Mouse (Mus musculus) hindbrain, embryonic 11.5 days (tissue): ENCODE measurements around the gene Fxyd6. TPM values are rescaled to one million over a fixed set of nuclear protein-coding genes. Genes with fewer than 3 reads are reported as not detected.

Experiments used
- ATAC-seq: fragments of 200-750 bp; cut with Nextera tagmentation; 2 replicates; pipeline ENCODE4 v1.8.0; 2017; ENCODE audit warnings: mild to moderate bottlenecking, moderate TSS enrichment, moderate library complexity; ENCODE audit not compliant: low FRiP score
- DNase-seq: peaks from one replicate; pipeline ENCODE4 v3.0.0-alpha.2; 2015; ENCODE audit warnings: low spot score
- H3K27ac ChIP-seq: fragments of 300-500 bp; sonication (generic); 2 replicates; pipeline ENCODE4 v1.5.1; 2014; ENCODE audit warnings: mild to moderate bottlenecking, low read depth, low read length
- H3K27me3 ChIP-seq: fragments of 300-500 bp; sonication (generic); 2 replicates; pipeline ENCODE4 v1.6.1; 2014; ENCODE audit warnings: mild to moderate bottlenecking, low read length, moderate library complexity, mixed read lengths; ENCODE audit not compliant: control insufficient read depth, insufficient read depth
- H3K36me3 ChIP-seq: fragments of 300-500 bp; sonication (generic); 2 replicates; pipeline ENCODE4 v1.6.1; 2014; ENCODE audit warnings: mild to moderate bottlenecking, low read length, moderate library complexity, mixed read lengths; ENCODE audit not compliant: control insufficient read depth, insufficient read depth
- H3K4me1 ChIP-seq: fragments of 300-500 bp; sonication (generic); replicated peaks from 2 replicates; pipeline ENCODE4 v1.6.1; 2014; ENCODE audit warnings: low read length, mixed read lengths; ENCODE audit not compliant: control insufficient read depth, insufficient read depth
- H3K4me2 ChIP-seq: fragments of 300-500 bp; sonication (generic); replicated peaks from 2 replicates; pipeline ENCODE4 v1.6.1; 2014; ENCODE audit warnings: mild to moderate bottlenecking, low read depth, low read length
- H3K4me3 ChIP-seq: fragments of 300-500 bp; sonication (generic); 2 replicates; pipeline ENCODE4 v1.5.1; 2014; ENCODE audit warnings: low read depth, low read length
- H3K9ac ChIP-seq: fragments of 300-500 bp; sonication (generic); 2 replicates; pipeline ENCODE4 v1.6.1; 2014; ENCODE audit warnings: low read depth, low read length
- H3K9me3 ChIP-seq: fragments of 300-500 bp; sonication (generic); 2 replicates; pipeline ENCODE4 v1.6.1; 2016; ENCODE audit warnings: low read length; ENCODE audit not compliant: control insufficient read depth
- WGBS: fragments of 180-500 bp; shearing (Covaris S2); extraction: QIAGEN DNeasy Blood & Tissue Kit; methylation state at CpG from one replicate; pipeline ENCODE4 v1.1.7; 2014; 5-methylcytosine and 5-hydroxymethylcytosine counted together
- polyA plus RNA-seq: library from polyadenylated mRNA; unstranded; fragments of >200 nt; fragmentation: Nextera tagmentation; extraction: Ambion mirVana; gene quantifications from 2 replicates; pipeline ENCODE4 v1.2.1, GENCODE M21; 2014

Gene Fxyd6
- polyA plus RNA-seq, 1 experiment from 2014 or later, result 111 TPM

- Histone ChIP-seq H3K27ac (no peak overlapping the region), H3K9ac (no peak overlapping the region), H3K9me3 (no peaks in the 10 kb centered on the region), H3K4me2 (no peak overlapping the region), H3K36me3 (no peaks in the 10 kb centered on the region), H3K4me1 (0 out of 2 replicates have a peak, but pooled peaks cover 3% of the 10 kb centered on the region), H3K4me3 (no peak overlapping the region), H3K27me3 (no peaks in the 10 kb centered on the region)
- WGBS, result 58% methylated on average over 5 of the region's 5 CpGs
- ATAC-seq (no peak), DNase-seq (no peak)
These were observed 1.6 kb upstream of the Fxyd6 start for GRCm38 (mm10) chr9:45368341-45368901.

GRCm38 (mm10) chr9:45370616-45371336 lies 791 bp downstream of the Fxyd6 start:
- peak overlapping the region; percentile 8 for H3K27ac ChIP-seq
- DNase-seq, result peak; percentile 55
- no peaks in the 10 kb centered on the region for H3K36me3 ChIP-seq

GRCm38 (mm10) chr9:45371337-45371707 lies 1.3 kb downstream of the Fxyd6 start:
- peak; percentile 53 for ATAC-seq
- Histone ChIP-seq H3K9ac (peak overlapping the region; percentile 73), H3K4me3 (peak overlapping the region; percentile 59), H3K4me2 (peak overlapping the region; percentile 82), H3K27me3 (no peaks in the 10 kb centered on the region), H3K27ac (peak overlapping the region; percentile 8; the same call in 1 of the 2 replicates), H3K9me3 (no peaks in the 10 kb centered on the region), H3K36me3 (no peaks in the 10 kb centered on the region), H3K4me1 (0 out of 2 replicates have a peak, but pooled peaks cover 3% of the 10 kb centered on the region)
- WGBS, result 19% methylated on average over 2 of the region's 2 CpGs
- DNase-seq, result peak; percentile 71

More at GRCm38 (mm10) chr9:45370616-45371336, 791 bp downstream of the Fxyd6 start:
- ATAC-seq, result peak; percentile 56
- Histone ChIP-seq H3K27me3 (no peaks in the 10 kb centered on the region), H3K4me2 (peak overlapping the region; percentile 82), H3K4me3 (peak overlapping the region; percentile 59), H3K9me3 (no peaks in the 10 kb centered on the region), H3K4me1 (0 out of 2 replicates have a peak, but pooled peaks cover 3% of the 10 kb centered on the region), H3K9ac (peak overlapping the region; percentile 73)
- WGBS, result 5% methylated on average over 25 of the region's 25 CpGs

GRCm38 (mm10) chr9:45373896-45374295 lies 3.9 kb downstream of the Fxyd6 start:
- Histone ChIP-seq H3K9ac (no peak overlapping the region), H3K36me3 (no peaks in the 10 kb centered on the region), H3K27me3 (no peaks in the 10 kb centered on the region), H3K27ac (no peak overlapping the region), H3K9me3 (no peaks in the 10 kb centered on the region), H3K4me2 (no peak overlapping the region), H3K4me3 (no peak overlapping the region), H3K4me1 (0 out of 2 replicates have a peak, but pooled peaks cover 3% of the 10 kb centered on the region)
- DNase-seq (no peak), ATAC-seq (no peak)
- WGBS, result 68% methylated on average over 3 of the region's 3 CpGs

GRCm38 (mm10) chr9:45374988-45375502 lies 5.1 kb downstream of the Fxyd6 start:
- Histone ChIP-seq H3K27ac (no peak overlapping the region), H3K27me3 (no peaks in the 10 kb centered on the region), H3K36me3 (no peaks in the 10 kb centered on the region), H3K4me2 (no peak overlapping the region), H3K4me3 (no peak overlapping the region), H3K9ac (no peak overlapping the region), H3K4me1 (0 out of 2 replicates have a peak, but pooled peaks cover 3% of the 10 kb centered on the region), H3K9me3 (no peaks in the 10 kb centered on the region)
- 90% methylated on average over 6 of the region's 6 CpGs for WGBS
- no peak for ATAC-seq
- DNase-seq, result no peak

GRCm38 (mm10) chr9:45376427-45376826 lies 6.4 kb downstream of the Fxyd6 start:
- no peak overlapping the region for H3K9ac ChIP-seq
- no peak for ATAC-seq
- 0 out of 2 replicates have a peak, but pooled peaks cover 3% of the 10 kb centered on the region for H3K4me1 ChIP-seq
- no peak overlapping the region for H3K27ac ChIP-seq
- no peak overlapping the region for H3K4me2 ChIP-seq
- WGBS, result 85% methylated on average over 4 of the region's 4 CpGs
- H3K4me3 ChIP-seq, result no peak overlapping the region
- DNase-seq, result no peak
- no peaks in the 10 kb centered on the region for H3K27me3 ChIP-seq
- H3K9me3 ChIP-seq, result no peaks in the 10 kb centered on the region
- H3K36me3 ChIP-seq, result no peaks in the 10 kb centered on the region

- no peak for DNase-seq
- H3K9me3 ChIP-seq, result no peaks in the 10 kb centered on the region
- no peak for ATAC-seq
- no peak overlapping the region for H3K4me2 ChIP-seq
- H3K36me3 ChIP-seq, result no peaks in the 10 kb centered on the region
- H3K27me3 ChIP-seq, result no peaks in the 10 kb centered on the region
- H3K4me1 ChIP-seq, result no peaks in the 10 kb centered on the region
- H3K9ac ChIP-seq, result no peak overlapping the region
- no peak overlapping the region for H3K4me3 ChIP-seq
- 94% methylated on average over 2 of the region's 2 CpGs for WGBS
- no peak overlapping the region for H3K27ac ChIP-seq
These were observed 6.9 kb downstream of the Fxyd6 start for GRCm38 (mm10) chr9:45376883-45377282.

GRCm38 (mm10) chr9:45380411-45381251 lies 10.6 kb downstream of the Fxyd6 start:
- H3K4me2 ChIP-seq, result no peak overlapping the region; the same call in 1 of the 2 replicates
- 59% methylated on average over 10 of the region's 10 CpGs for WGBS
- no peak for ATAC-seq
- no peak overlapping the region for H3K9ac ChIP-seq
- peak overlapping the region; percentile 33; the same call in 1 of the 2 replicates for H3K27ac ChIP-seq
- no peaks in the 10 kb centered on the region for H3K36me3 ChIP-seq
- no peak for DNase-seq
- no peaks in the 10 kb centered on the region for H3K4me1 ChIP-seq
- H3K4me3 ChIP-seq, result no peak overlapping the region
- H3K27me3 ChIP-seq, result no peaks in the 10 kb centered on the region
- H3K9me3 ChIP-seq, result no peaks in the 10 kb centered on the region
